Mouse (Mus musculus) heart, embryonic 13.5 days (tissue): ENCODE results near the gene Nop10. TPM values are rescaled to one million over a fixed set of nuclear protein-coding genes. Genes with fewer than 3 reads are reported as not detected.

ENCODE experiments used
- ATAC-seq: fragments of 200-750 bp; cut with Nextera tagmentation; 2 replicates; pipeline ENCODE4 v1.8.0; 2017; ENCODE audit warnings: moderate TSS enrichment; ENCODE audit not compliant: insufficient number of reproducible peaks, low FRiP score, low TSS enrichment; ENCODE audit errors: extremely low read depth
- H3K27ac ChIP-seq: fragments of 300-500 bp; sonication (generic); replicated peaks from 2 replicates; pipeline ENCODE4 v1.5.1; 2015; ENCODE audit warnings: moderate library complexity, mild to moderate bottlenecking, inconsistent platforms
- H3K27me3 ChIP-seq: fragments of 300-500 bp; sonication (generic); replicated peaks from 2 replicates; pipeline ENCODE4 v1.6.1; 2015; ENCODE audit warnings: mild to moderate bottlenecking, inconsistent platforms
- H3K36me3 ChIP-seq: fragments of 300-500 bp; sonication (generic); 2 replicates; pipeline ENCODE4 v1.6.1; 2015; ENCODE audit warnings: mild to moderate bottlenecking, inconsistent platforms
- H3K4me1 ChIP-seq: fragments of 300-500 bp; sonication (generic); 2 replicates; pipeline ENCODE4 v1.6.1; 2015; ENCODE audit warnings: inconsistent platforms
- H3K4me2 ChIP-seq: fragments of 300-500 bp; sonication (generic); 2 replicates; pipeline ENCODE4 v1.6.1; 2015; ENCODE audit warnings: inconsistent platforms, mild to moderate bottlenecking, moderate library complexity
- H3K4me3 ChIP-seq: fragments of 300-500 bp; sonication (generic); 2 replicates; pipeline ENCODE4 v1.5.1; 2015; ENCODE audit warnings: moderate library complexity, mild to moderate bottlenecking, inconsistent platforms
- H3K9ac ChIP-seq: fragments of 300-500 bp; sonication (generic); 2 replicates; pipeline ENCODE4 v1.6.1; 2015; ENCODE audit warnings: inconsistent platforms, mild to moderate bottlenecking, moderate library complexity
- H3K9me3 ChIP-seq: fragments of 300-500 bp; sonication (generic); 2 replicates; pipeline ENCODE4 v1.6.1; 2016; ENCODE audit warnings: inconsistent platforms
- WGBS: fragments of 180-500 bp; shearing (Covaris S2); methylation state at CpG from one replicate; pipeline ENCODE4 v1.1.7; 2015; ENCODE audit warnings: mixed read lengths; 5-methylcytosine and 5-hydroxymethylcytosine counted together
- polyA plus RNA-seq: library from polyadenylated mRNA; unstranded; fragments of >200 nt; fragmentation: Nextera tagmentation; extraction: Ambion mirVana; gene quantifications from 2 replicates; pipeline ENCODE4 v1.2.1, GENCODE M21; 2015

The Nop10 gene
- 155 and 186 TPM in 2 replicates for polyA plus RNA-seq

- Histone ChIP-seq H3K27me3 (no peaks in the 10 kb centered on the region), H3K27ac (peak within 1 kb of the TSS; percentile 73), H3K36me3 (no peaks in the 10 kb centered on the region), H3K4me2 (peak within 1 kb of the TSS; percentile 83), H3K9ac (peak within 1 kb of the TSS; percentile 85), H3K9me3 (no peaks in the 10 kb centered on the region), H3K4me1 (peaks cover 25% of the 10 kb centered on the region), H3K4me3 (peak within 1 kb of the TSS; percentile 79)
- under 1% methylated on average over 36 of the region's 36 CpGs for WGBS
- peak; percentile 8; the same call in 1 of the 2 replicates for ATAC-seq
Observed at GRCm38 (mm10) chr2:112261748-112262653, at the start of gene Nop10. Gene Nop10, plus strand, starts transcription at chr2:112261926.

GRCm38 (mm10) chr2:112215977-112216376, 45.7 kb upstream of the Nop10 start:
- Histone ChIP-seq H3K27ac (no peak overlapping the region), H3K4me3 (no peak overlapping the region), H3K9ac (no peak overlapping the region), H3K4me1 (no peaks in the 10 kb centered on the region), H3K9me3 (no peaks in the 10 kb centered on the region), H3K27me3 (no peaks in the 10 kb centered on the region), H3K36me3 (no peaks in the 10 kb centered on the region), H3K4me2 (no peak overlapping the region)
- no peak for ATAC-seq
- WGBS = 7% methylated on average over 1 of the region's 1 CpGs

- Histone ChIP-seq H3K4me2 (no peak overlapping the region), H3K27me3 (no peaks in the 10 kb centered on the region), H3K9ac (no peak overlapping the region), H3K9me3 (no peaks in the 10 kb centered on the region), H3K27ac (no peak overlapping the region), H3K36me3 (no peaks in the 10 kb centered on the region), H3K4me3 (no peak overlapping the region), H3K4me1 (no peaks in the 10 kb centered on the region)
- ATAC-seq = no peak
- WGBS = 60% methylated on average over 6 of the region's 6 CpGs
Observed at GRCm38 (mm10) chr2:112217614-112218013, 44.1 kb upstream of the Nop10 start.

GRCm38 (mm10) chr2:112220880-112221279, 40.8 kb upstream of the Nop10 start:
- no peak overlapping the region for H3K9ac ChIP-seq
- H3K27ac ChIP-seq = no peak overlapping the region
- H3K9me3 ChIP-seq = no peaks in the 10 kb centered on the region
- H3K4me1 ChIP-seq = no peaks in the 10 kb centered on the region
- no peak overlapping the region for H3K4me3 ChIP-seq
- H3K27me3 ChIP-seq = no peaks in the 10 kb centered on the region
- H3K36me3 ChIP-seq = no peaks in the 10 kb centered on the region
- no peak overlapping the region for H3K4me2 ChIP-seq
- no peak for ATAC-seq
- 78% methylated on average over 5 of the region's 5 CpGs for WGBS

- H3K27ac ChIP-seq = no peak overlapping the region
- H3K9me3 ChIP-seq = no peaks in the 10 kb centered on the region
- 48% methylated on average over 5 of the region's 5 CpGs for WGBS
- no peaks in the 10 kb centered on the region for H3K36me3 ChIP-seq
- no peak for ATAC-seq
- no peak overlapping the region for H3K4me2 ChIP-seq
- H3K27me3 ChIP-seq = no peaks in the 10 kb centered on the region
- H3K9ac ChIP-seq = no peak overlapping the region
- no peak overlapping the region for H3K4me3 ChIP-seq
- H3K4me1 ChIP-seq = no peaks in the 10 kb centered on the region
Observed at GRCm38 (mm10) chr2:112222607-112223006, 39.1 kb upstream of the Nop10 start.

GRCm38 (mm10) chr2:112224356-112224755, 37.4 kb upstream of the Nop10 start:
- H3K36me3 ChIP-seq = no peaks in the 10 kb centered on the region
- no peak overlapping the region for H3K4me3 ChIP-seq
- no peak overlapping the region for H3K4me2 ChIP-seq
- no peak overlapping the region for H3K9ac ChIP-seq
- no peaks in the 10 kb centered on the region for H3K27me3 ChIP-seq
- no peaks in the 10 kb centered on the region for H3K4me1 ChIP-seq
- WGBS = 64% methylated on average over 4 of the region's 4 CpGs
- H3K9me3 ChIP-seq = no peaks in the 10 kb centered on the region
- ATAC-seq = no peak
- no peak overlapping the region for H3K27ac ChIP-seq

- ATAC-seq = no peak
- H3K36me3 ChIP-seq = no peaks in the 10 kb centered on the region
Observed at GRCm38 (mm10) chr2:112232623-112233022, 29.1 kb upstream of the Nop10 start.

GRCm38 (mm10) chr2:112236620-112237019, 25.1 kb upstream of the Nop10 start:
- WGBS = 79% methylated on average over 2 of the region's 2 CpGs

More at GRCm38 (mm10) chr2:112232623-112233022, 29.1 kb upstream of the Nop10 start:
- Histone ChIP-seq H3K4me3 (no peak overlapping the region), H3K27me3 (no peaks in the 10 kb centered on the region), H3K4me2 (no peak overlapping the region), H3K9ac (no peak overlapping the region), H3K27ac (no peak overlapping the region), H3K4me1 (no peaks in the 10 kb centered on the region), H3K9me3 (no peaks in the 10 kb centered on the region)
- 76% methylated on average over 1 of the region's 1 CpGs for WGBS

GRCm38 (mm10) chr2:112238006-112238405, 23.7 kb upstream of the Nop10 start:
- whole genome bisulfite sequencing = 2% methylated on average over 4 of the region's 4 CpGs
- 0 out of 2 replicates have a peak overlapping the region, but pooled peaks have one; percentile 97 for H3K4me2 ChIP-seq
- peaks cover 6% of the 10 kb centered on the region; the same call in 1 of the 2 replicates for H3K36me3 ChIP-seq

More at GRCm38 (mm10) chr2:112236620-112237019, 25.1 kb upstream of the Nop10 start:
- H3K4me3 ChIP-seq = no peak overlapping the region
- peaks cover 18% of the 10 kb centered on the region for H3K4me1 ChIP-seq
- no peaks in the 10 kb centered on the region for H3K9me3 ChIP-seq
- no peaks in the 10 kb centered on the region for H3K36me3 ChIP-seq
- H3K27me3 ChIP-seq = no peaks in the 10 kb centered on the region; the same call in 1 of the 2 replicates
- no peak overlapping the region for H3K9ac ChIP-seq
- H3K4me2 ChIP-seq = no peak overlapping the region
- no peak overlapping the region for H3K27ac ChIP-seq
- no peak for ATAC-seq

GRCm38 (mm10) chr2:112239212-112239934, 22.4 kb upstream of the Nop10 start, which contains the start of gene Lpcat4:
Gene Lpcat4, plus strand, starts transcription at chr2:112239468.
- Histone ChIP-seq H3K36me3 (peaks cover 14% of the 10 kb centered on the region), H3K4me3 (peak within 1 kb of the TSS; percentile 91), H3K9ac (peak within 1 kb of the TSS; percentile 89), H3K27ac (peak within 1 kb of the TSS; percentile 91), H3K4me1 (peaks cover 18% of the 10 kb centered on the region), H3K4me2 (peak within 1 kb of the TSS; percentile 97), H3K27me3 (no peaks in the 10 kb centered on the region; the same call in 1 of the 2 replicates), H3K9me3 (no peaks in the 10 kb centered on the region)
- WGBS = under 1% methylated on average over 81 of the region's 94 CpGs
- peak; percentile 78 for ATAC-seq

More at GRCm38 (mm10) chr2:112238006-112238405, 23.7 kb upstream of the Nop10 start:
- no peak overlapping the region for H3K27ac ChIP-seq
- no peaks in the 10 kb centered on the region; the same call in 1 of the 2 replicates for H3K27me3 ChIP-seq
- ATAC-seq = no peak
- H3K4me1 ChIP-seq = peaks cover 18% of the 10 kb centered on the region
- H3K9ac ChIP-seq = no peak overlapping the region
- no peaks in the 10 kb centered on the region for H3K9me3 ChIP-seq
- H3K4me3 ChIP-seq = no peak overlapping the region
